Mouse (Mus musculus) C2C12 (cell line): ENCODE measurements around the gene Cds2. TPM values are rescaled to one million over a fixed set of nuclear protein-coding genes. Genes with fewer than 3 reads are reported as not detected.

Experiments
- H3K27me3 ChIP-seq: one replicate; pipeline ENCODE4 v1.6.1; 2011; ENCODE audit not compliant: control insufficient read depth, insufficient read depth, insufficient read length
- H3K36me3 ChIP-seq: one replicate; pipeline ENCODE4 v1.6.1; 2011; ENCODE audit not compliant: control insufficient read depth, insufficient read depth
- H3K4me3 ChIP-seq: one replicate; pipeline ENCODE4 v1.5.1; 2011; ENCODE audit warnings: mild to moderate bottlenecking, control low read depth; ENCODE audit not compliant: poor library complexity, insufficient read depth, severe bottlenecking
- H3K79me2 ChIP-seq: one replicate; pipeline ENCODE4 v1.6.1; 2011; ENCODE audit not compliant: control insufficient read depth, insufficient read depth
- H3K79me3 ChIP-seq: one replicate; pipeline ENCODE4 v1.6.1; 2011; ENCODE audit warnings: low read depth, control low read depth
- H3ac ChIP-seq: one replicate; pipeline ENCODE3; 2011; ENCODE audit warnings: low read depth; ENCODE audit not compliant: control insufficient read depth, insufficient read length
- CEBPB ChIP-seq: IDR thresholded peaks from one replicate; pipeline ENCODE4 v1.6.1; 2011; ENCODE audit warnings: low read depth, mild to moderate bottlenecking, control low read depth, moderate library complexity
- CTCF ChIP-seq: IDR thresholded peaks from one replicate; pipeline ENCODE4 v1.5.1; 2011; ENCODE audit not compliant: control insufficient read depth, insufficient read depth, insufficient read length
- FOSL1 ChIP-seq: IDR thresholded peaks from one replicate; pipeline ENCODE4 v1.8.0; 2011; ENCODE audit warnings: mild to moderate bottlenecking, low read length; ENCODE audit not compliant: poor library complexity, insufficient read depth, severe bottlenecking
- MAX ChIP-seq: IDR thresholded peaks from one replicate; pipeline ENCODE4 v1.6.1; 2011; ENCODE audit warnings: mild to moderate bottlenecking, control low read depth
- MYOD1 ChIP-seq: IDR thresholded peaks from one replicate; pipeline ENCODE4 v1.6.1; 2011; ENCODE audit warnings: low read depth; ENCODE audit not compliant: control insufficient read depth, insufficient read length
- MYOG ChIP-seq: IDR thresholded peaks from one replicate; pipeline ENCODE4 v1.6.1; 2011; ENCODE audit not compliant: control insufficient read depth, insufficient read length; ENCODE audit errors: extremely low read depth
- USF1 ChIP-seq: IDR thresholded peaks from one replicate; pipeline ENCODE4 v1.6.1; 2011; ENCODE audit warnings: low read depth, mild to moderate bottlenecking, control low read depth, moderate library complexity
- polyA plus RNA-seq: library from polyadenylated mRNA; unstranded; fragments of >200 nt; fragmentation: generic; extraction: Trizol; gene quantifications from one replicate; pipeline ENCODE4 v1.2.1, GENCODE M21; 2012; ENCODE audit warnings: missing spikeins

The Cds2 gene
- polyA plus RNA-seq, 1 experiment = 13.4 TPM

DNA sequence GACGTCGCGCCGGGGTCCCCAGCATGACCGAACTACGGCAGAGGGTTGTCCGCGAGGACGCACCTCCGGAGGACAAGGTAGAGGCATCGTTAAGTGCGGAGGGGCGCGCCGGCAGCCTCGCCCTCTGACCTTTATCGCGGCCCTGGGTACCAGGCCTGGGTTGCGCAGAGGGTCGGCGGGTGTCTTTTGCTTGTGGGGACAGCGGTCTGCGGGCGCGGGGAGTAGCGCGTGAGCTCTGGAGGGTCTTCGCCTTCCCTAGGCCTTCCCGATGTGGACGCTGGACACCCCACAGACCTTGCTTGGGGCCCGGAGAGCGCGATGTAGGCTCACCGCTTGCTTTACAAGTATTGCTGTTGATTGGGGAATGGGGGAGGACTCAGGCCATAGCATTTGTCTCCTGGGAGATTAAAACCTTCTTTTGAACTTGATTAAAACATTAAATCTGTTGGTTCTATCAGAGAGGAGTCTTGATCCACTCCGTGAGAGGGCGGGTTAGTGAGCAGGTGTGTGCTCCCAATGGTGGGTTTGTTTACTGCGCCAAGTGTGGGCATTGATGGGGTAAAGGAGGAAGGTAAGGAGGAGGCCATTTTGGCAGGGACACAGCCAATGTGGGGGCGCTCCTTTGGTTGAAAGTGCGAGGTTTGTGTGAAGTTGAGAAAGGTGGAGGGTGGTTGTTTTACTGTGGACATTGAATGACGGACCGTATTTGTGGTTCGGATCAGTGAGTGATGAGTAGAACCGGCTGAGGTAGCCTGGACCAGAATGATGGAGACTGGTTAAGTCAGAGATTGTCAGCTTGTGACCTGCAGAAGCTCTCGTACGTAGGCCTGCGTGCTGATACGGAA is 695 bp downstream of the Cds2 start:
- no peaks in the 10 kb centered on the region for H3K27me3 ChIP-seq
- H3K79me2 ChIP-seq = peaks cover 52% of the 10 kb centered on the region
- no peaks in the 10 kb centered on the region for H3K36me3 ChIP-seq
- peak overlapping the region; percentile 97 for H3ac ChIP-seq
- TF ChIP-seq MAX = no peak
- no peak for TF ChIP-seq USF1
- no peak for TF ChIP-seq CTCF
- TF ChIP-seq MYOD1 = no peak
- TF ChIP-seq FOSL1 = no peak
- TF ChIP-seq CEBPB = no peak
- no peak for TF ChIP-seq MYOG
- peak overlapping the region; percentile 61 for H3K4me3 ChIP-seq
- H3K79me3 ChIP-seq = peaks cover 40% of the 10 kb centered on the region

DNA sequence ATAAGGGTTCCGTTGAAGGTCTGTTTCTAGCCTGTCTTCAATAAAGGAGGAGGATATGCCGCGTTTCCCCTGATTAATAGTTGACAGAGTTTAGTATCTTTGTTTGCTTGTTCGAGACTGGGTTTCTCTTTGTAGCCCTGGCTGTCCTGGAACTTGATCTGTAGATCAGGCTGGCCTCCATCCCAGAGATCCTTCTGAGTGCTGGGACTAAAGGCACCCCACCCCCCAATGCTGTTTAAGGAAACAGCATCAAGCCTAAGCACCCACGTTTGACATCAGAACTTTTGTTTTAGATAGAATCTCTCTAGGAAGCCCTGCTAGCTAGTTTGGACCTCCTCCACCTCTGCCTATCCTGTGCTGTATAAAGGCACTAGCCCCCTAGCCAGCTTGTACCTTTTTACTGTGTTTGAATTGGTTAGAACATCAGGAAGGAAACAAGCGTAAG is 1.3 kb downstream of the Cds2 start:
- Histone ChIP-seq H3K79me2 (peaks cover 59% of the 10 kb centered on the region), H3K4me3 (peak overlapping the region; percentile 61), H3K36me3 (no peaks in the 10 kb centered on the region), H3ac (peak overlapping the region; percentile 72), H3K79me3 (peaks cover 42% of the 10 kb centered on the region), H3K27me3 (no peaks in the 10 kb centered on the region)
- TF ChIP-seq MAX (no peak), USF1 (no peak), CTCF (no peak), MYOG (no peak), MYOD1 (no peak), FOSL1 (no peak), CEBPB (no peak)

DNA sequence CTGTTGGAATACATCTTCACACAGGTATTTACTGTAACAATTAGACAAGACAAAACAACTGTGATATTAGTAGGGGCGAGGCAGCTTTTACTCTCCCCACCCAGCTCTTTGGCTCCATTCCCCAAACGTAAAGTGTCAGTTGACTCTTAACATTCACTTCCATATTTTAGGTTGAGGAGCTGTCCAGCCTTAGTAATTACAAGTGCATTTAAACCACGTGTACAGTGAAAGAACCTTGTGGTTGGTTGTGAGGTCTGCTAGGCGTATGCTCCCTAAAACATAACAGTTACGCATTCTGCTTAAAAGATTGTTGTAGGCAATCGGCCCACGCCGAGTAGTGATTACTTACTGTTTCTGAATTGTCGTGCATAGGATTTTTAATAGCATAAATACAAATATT is 2.2 kb downstream of the Cds2 start:
- H3K79me2 ChIP-seq = peaks cover 68% of the 10 kb centered on the region

DNA sequence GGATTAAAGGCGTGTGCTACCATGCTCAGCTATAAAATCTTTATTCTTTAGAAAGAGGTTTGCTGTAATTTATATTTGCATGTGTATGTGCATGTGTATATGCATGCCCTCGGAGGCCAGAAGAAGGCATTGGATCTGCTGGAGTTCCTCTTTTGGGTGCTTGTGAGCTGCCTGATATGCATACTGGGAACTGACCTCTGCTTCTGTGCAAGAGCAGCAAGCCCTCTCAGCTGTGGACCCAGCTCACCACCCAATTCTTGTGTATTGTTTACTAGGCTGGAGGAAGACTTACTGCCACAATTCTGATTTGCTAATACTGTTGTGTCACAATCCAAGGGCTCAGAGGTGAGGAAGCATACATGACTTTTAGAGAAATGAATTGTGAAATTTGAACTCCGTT is 3.1 kb downstream of the Cds2 start:
- H3K36me3 ChIP-seq = no peaks in the 10 kb centered on the region
- no peak overlapping the region for H3ac ChIP-seq
- peaks cover 56% of the 10 kb centered on the region for H3K79me3 ChIP-seq
- no peaks in the 10 kb centered on the region for H3K27me3 ChIP-seq
- TF ChIP-seq MAX (no peak), MYOD1 (no peak), CEBPB (no peak), MYOG (no peak), USF1 (no peak)
- peaks cover 77% of the 10 kb centered on the region for H3K79me2 ChIP-seq
- no peak overlapping the region for H3K4me3 ChIP-seq

More for the DNA sequence above, 2.2 kb downstream of the Cds2 start:
- H3K36me3 ChIP-seq = no peaks in the 10 kb centered on the region
- H3K79me3 ChIP-seq = peaks cover 50% of the 10 kb centered on the region
- H3ac ChIP-seq = no peak overlapping the region
- no peak overlapping the region for H3K4me3 ChIP-seq
- TF ChIP-seq CTCF (no peak), USF1 (no peak), MYOD1 (no peak), MAX (no peak), CEBPB (no peak), FOSL1 (no peak), MYOG (no peak)
- no peaks in the 10 kb centered on the region for H3K27me3 ChIP-seq

DNA sequence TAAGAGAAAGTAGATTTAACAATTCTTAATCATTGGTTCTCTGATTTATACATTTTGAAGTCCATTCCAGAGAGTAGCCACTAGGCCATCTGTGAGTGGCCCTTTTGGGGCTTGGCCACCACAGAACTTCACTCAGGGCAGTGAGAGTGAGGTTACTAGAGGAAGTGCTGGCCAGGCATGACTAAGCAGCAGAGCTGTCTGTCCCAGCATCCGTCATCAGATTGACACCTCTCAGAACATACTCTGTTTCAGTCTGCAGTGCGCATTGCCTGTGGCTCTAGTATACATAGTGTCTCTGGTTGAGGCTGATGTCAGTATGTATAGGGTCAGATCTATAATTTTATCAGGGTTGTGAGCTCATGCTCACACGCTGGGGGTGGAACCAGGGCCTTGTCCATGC is 6.3 kb downstream of the Cds2 start:
- no peak overlapping the region for H3ac ChIP-seq
- TF ChIP-seq CTCF = no peak
- TF ChIP-seq FOSL1 = no peak
- no peak for TF ChIP-seq MYOG
- TF ChIP-seq CEBPB = no peak
- TF ChIP-seq MAX = no peak
- no peak for TF ChIP-seq MYOD1
- TF ChIP-seq USF1 = no peak
- peaks cover 72% of the 10 kb centered on the region for H3K79me3 ChIP-seq
- no peak overlapping the region for H3K4me3 ChIP-seq
- no peaks in the 10 kb centered on the region for H3K27me3 ChIP-seq
- H3K79me2 ChIP-seq = peaks cover 95% of the 10 kb centered on the region
- no peaks in the 10 kb centered on the region for H3K36me3 ChIP-seq
